Comparison of ENCODE assay signal across 12 mouse cellular contexts in genomic region chr17:45724574-45724921, GRCm38 (mm10). TPM values are rescaled to one million over a fixed set of nuclear protein-coding genes. Genes with fewer than 3 reads are reported as not detected.
DNase-seq lines count a peak whose midpoint lies in the region; ATAC-seq and TF ChIP-seq lines count a peak whose summit lies in the region.
"Had no signal": no experiment of that assay in that cellular context is flagged by ENCODE, and none has a peak within 500 bp of the region (broad histone marks: within the 10 kb centered on the region; RNA-seq: fewer than 3 reads in every experiment).

No protein-coding gene starts in this region.

- no peak for DNase-seq in heart, embryonic 10.5 days (ENCODE audit: low spot score)
- DNase-seq in heart, adult 2 months: no peak
- DNase-seq in G1E (ENCODE audit: low spot score): no peak
- no peak for DNase-seq in retina, embryonic 14.5 days (ENCODE audit: low spot score)
- DNase-seq in spleen, adult 12 weeks (ENCODE audit: low spot score): no peak
- DNase-seq: heart, adult 11 months had no signal

- no peaks in the 10 kb centered on the region for H3K36me3 ChIP-seq in heart, embryonic 10.5 days
- H3K36me3 ChIP-seq in heart, adult 2 months (ENCODE audit: control insufficient read depth, insufficient read depth, low read length): no peaks in the 10 kb centered on the region
- H3K36me3 ChIP-seq in G1E (replicated peaks): peaks cover 68% of the 10 kb centered on the region
- H3K36me3 ChIP-seq in forebrain, embryonic 16.5 days (ENCODE audit: control insufficient read depth, insufficient read depth): no peaks in the 10 kb centered on the region
- H3K36me3 ChIP-seq in limb, embryonic 15.5 days: no peaks in the 10 kb centered on the region
- H3K36me3 ChIP-seq in kidney, embryonic 14.5 days (ENCODE audit: control insufficient read depth, insufficient read depth, low read length): no peaks in the 10 kb centered on the region

- H3K79me2 ChIP-seq in heart, adult 2 months (replicated peaks; ENCODE audit: control insufficient read depth, insufficient read depth, low read length): no peaks in the 10 kb centered on the region

- TF ChIP-seq EP300 in heart, adult 2 months (IDR thresholded peaks at IDR 0.05; ENCODE audit: insufficient read depth, low read depth, low read length): no peak

- peaks cover 50% of the 10 kb centered on the region for H3K4me1 ChIP-seq in heart, embryonic 10.5 days
- peaks cover 1% of the 10 kb centered on the region for H3K4me1 ChIP-seq in heart, adult 2 months (ENCODE audit: control insufficient read depth, insufficient read depth, low read length)
- H3K4me1 ChIP-seq in G1E (ENCODE audit: insufficient read depth, low read depth, low read length): peaks cover 97% of the 10 kb centered on the region
- peaks cover 16% of the 10 kb centered on the region for H3K4me1 ChIP-seq in forebrain, embryonic 16.5 days (replicated peaks; ENCODE audit: control insufficient read depth, insufficient read depth, low read length)
- peaks cover 15% of the 10 kb centered on the region; the same call in 1 of the 2 replicates for H3K4me1 ChIP-seq in limb, embryonic 15.5 days
- H3K4me1 ChIP-seq in kidney, embryonic 14.5 days (ENCODE audit: control insufficient read depth, insufficient read depth, low read length): 0 out of 2 replicates have a peak, but pooled peaks cover 3% of the 10 kb centered on the region

- ATAC-seq in G1E (ENCODE audit: extremely low read depth, insufficient number of reproducible peaks, low FRiP score, poor library complexity, severe bottlenecking): no peak
- no peak; the same call in 1 of the 2 replicates for ATAC-seq in forebrain, embryonic 16.5 days
- ATAC-seq in limb, embryonic 15.5 days (ENCODE audit: insufficient number of reproducible peaks, low FRiP score, low TSS enrichment, low read depth): no peak; the same call in 1 of the 2 replicates
- no peak for ATAC-seq in kidney, embryonic 14.5 days (ENCODE audit: low FRiP score, low TSS enrichment)

- H3K4me3 ChIP-seq in heart, embryonic 10.5 days: no peak overlapping the region
- H3K4me3 ChIP-seq in heart, adult 2 months: no peak overlapping the region
- peak overlapping the region; percentile 72 for H3K4me3 ChIP-seq in G1E (ENCODE audit: low read depth, low read length)
- H3K4me3 ChIP-seq in forebrain, embryonic 16.5 days (replicated peaks; ENCODE audit: low read length): no peak overlapping the region
- H3K4me3 ChIP-seq in limb, embryonic 15.5 days: no peak overlapping the region
- H3K4me3 ChIP-seq in kidney, embryonic 14.5 days (ENCODE audit: low read length): no peak overlapping the region

- intact Hi-C loops in heart, adult 2 months (cut with DNase I): no loop called here

- no peak overlapping the region; the same call in 1 of the 2 replicates for H3K4me2 ChIP-seq in forebrain, embryonic 16.5 days (ENCODE audit: low read length)
- H3K4me2 ChIP-seq in limb, embryonic 15.5 days: no peak overlapping the region
- H3K4me2 ChIP-seq in kidney, embryonic 14.5 days (replicated peaks; ENCODE audit: low read depth, low read length): no peak overlapping the region

- 0 out of 2 replicates have a peak, but pooled peaks cover 2% of the 10 kb centered on the region for H3K27me3 ChIP-seq in heart, embryonic 10.5 days (ENCODE audit: insufficient read depth, poor library complexity, severe bottlenecking)
- H3K27me3 ChIP-seq in heart, adult 2 months (ENCODE audit: control insufficient read depth, insufficient read depth, low read length): no peaks in the 10 kb centered on the region; the same call in 1 of the 2 replicates
- no peaks in the 10 kb centered on the region; the same call in 1 of the 2 replicates for H3K27me3 ChIP-seq in G1E (ENCODE audit: insufficient read depth, low read length)
- H3K27me3 ChIP-seq in forebrain, embryonic 16.5 days (replicated peaks; ENCODE audit: control insufficient read depth, insufficient read depth, low read length): no peaks in the 10 kb centered on the region
- no peaks in the 10 kb centered on the region for H3K27me3 ChIP-seq in limb, embryonic 15.5 days
- no peaks in the 10 kb centered on the region for H3K27me3 ChIP-seq in kidney, embryonic 14.5 days (ENCODE audit: control insufficient read depth, insufficient read depth, low read length)

- no peak for TF ChIP-seq CTCF in heart, adult 2 months (IDR thresholded peaks at IDR 0.05)
- TF ChIP-seq CTCF in G1E (IDR thresholded peaks at IDR 0.05; ENCODE audit: low read depth, low read length): no peak

- H3K27ac ChIP-seq in heart, embryonic 10.5 days: peak overlapping the region; percentile 88; the same call in 1 of the 2 replicates
- H3K27ac ChIP-seq in heart, adult 2 months: no peak overlapping the region
- peak overlapping the region; percentile 96; the same call in 1 of the 2 replicates for H3K27ac ChIP-seq in forebrain, embryonic 16.5 days (ENCODE audit: low read length)
- H3K27ac ChIP-seq in limb, embryonic 15.5 days: peak overlapping the region; percentile 81; the same call in 1 of the 2 replicates
- H3K27ac ChIP-seq in kidney, embryonic 14.5 days (ENCODE audit: low read depth, low read length): no peak overlapping the region
- H3K27ac ChIP-seq: macrophage had no signal

- TF ChIP-seq POLR2A in heart, adult 2 months (IDR thresholded peaks at IDR 0.05; ENCODE audit: insufficient read depth, low read depth, low read length): no peak

- 85% methylated on average over 10 of the region's 10 CpGs for WGBS in heart, embryonic 10.5 days
- WGBS in heart, adult 2 months: 86% methylated on average over 10 of the region's 10 CpGs
- WGBS in forebrain, embryonic 16.5 days: 81% methylated on average over 10 of the region's 10 CpGs
- WGBS in limb, embryonic 15.5 days: 88% methylated on average over 10 of the region's 10 CpGs
- 91% methylated on average over 10 of the region's 10 CpGs for WGBS in kidney, embryonic 14.5 days

- no peaks in the 10 kb centered on the region for H3K9me3 ChIP-seq in heart, embryonic 10.5 days
- no peaks in the 10 kb centered on the region for H3K9me3 ChIP-seq in G1E (replicated peaks)
- H3K9me3 ChIP-seq in forebrain, embryonic 16.5 days (ENCODE audit: control insufficient read depth, low read length): no peaks in the 10 kb centered on the region
- no peaks in the 10 kb centered on the region for H3K9me3 ChIP-seq in limb, embryonic 15.5 days
- no peaks in the 10 kb centered on the region for H3K9me3 ChIP-seq in kidney, embryonic 14.5 days (ENCODE audit: control insufficient read depth, low read length)

- H3K9ac ChIP-seq in heart, adult 2 months (ENCODE audit: low read depth, low read length): no peak overlapping the region
- peak overlapping the region; percentile 89; the same call in 1 of the 2 replicates for H3K9ac ChIP-seq in forebrain, embryonic 16.5 days (replicated peaks; ENCODE audit: low read depth, low read length)
- H3K9ac ChIP-seq in limb, embryonic 15.5 days: no peak overlapping the region
- H3K9ac ChIP-seq in kidney, embryonic 14.5 days (ENCODE audit: low read depth, low read length): no peak overlapping the region

RNA-seq across cellular contexts. Expression of gene 1600014C23Rik, which starts 9.1 kb away (rescaled TPM):
- polyA plus RNA-seq in heart, embryonic 10.5 days (2016; fragmentation: Nextera tagmentation; extraction: Ambion mirVana): 0.62 TPM in 1 of 2 replicates, not detected in the other
- total RNA-seq in heart, adult 2 months (2021): under 1 TPM in 1 of 2 experiments, not detected in 1; 0.66 TPM
- polyA plus RNA-seq in heart, adult 2 months (2012; rRNA removed): 0.88 TPM in 1 of 2 replicates, not detected in the other
- 11.8 TPM in 1 of 2 replicates, not detected in the other for total RNA-seq in G1E (2014; fragmentation: Nextera tagmentation)
- 3.6 and 4.4 TPM in 2 replicates for total RNA-seq in G1E (2017)
- polyA plus RNA-seq in G1E (2012): 2.2 and 2.7 TPM in 2 replicates
- polyA plus RNA-seq in forebrain, embryonic 16.5 days (2015; fragmentation: Nextera tagmentation; extraction: Ambion mirVana): 0.46 TPM in 1 of 2 replicates, not detected in the other
- polyA plus RNA-seq in limb, embryonic 15.5 days (2015; fragmentation: Nextera tagmentation; extraction: Ambion mirVana): 0.63 TPM in 1 of 2 replicates, not detected in the other
- 0.62 TPM in 1 of 2 replicates, not detected in the other for polyA plus RNA-seq in kidney, embryonic 14.5 days (2014; fragmentation: Nextera tagmentation; extraction: Ambion mirVana)
- total RNA-seq: adrenal gland, postnatal 10 days had no signal
- polyA plus RNA-seq: erythroblast, embryonic 14.5 days; macrophage had no signal

RNA-seq across cellular contexts. Expression of gene Tmem63b, which starts 37.8 kb away (rescaled TPM):
- polyA plus RNA-seq in heart, embryonic 10.5 days (2016; fragmentation: Nextera tagmentation; extraction: Ambion mirVana): 42.2 and 43.5 TPM in 2 replicates
- 10 to 100 TPM; 81.8 to 90.1 TPM for total RNA-seq in heart, adult 2 months (2021)
- 122 and 154 TPM in 2 replicates for polyA plus RNA-seq in heart, adult 2 months (2012; rRNA removed)
- total RNA-seq in G1E (2014; fragmentation: Nextera tagmentation) (22.6 and 25.0 TPM in 2 replicates), G1E (2017) (8.7 and 9.9 TPM in 2 replicates)
- 18.6 and 21.6 TPM in 2 replicates for polyA plus RNA-seq in G1E (2012)
- 126 and 140 TPM in 2 replicates for polyA plus RNA-seq in forebrain, embryonic 16.5 days (2015; fragmentation: Nextera tagmentation; extraction: Ambion mirVana)
- polyA plus RNA-seq in limb, embryonic 15.5 days (2015; fragmentation: Nextera tagmentation; extraction: Ambion mirVana): 38.1 and 39.2 TPM in 2 replicates
- polyA plus RNA-seq in kidney, embryonic 14.5 days (2014; fragmentation: Nextera tagmentation; extraction: Ambion mirVana): 23.1 and 28.0 TPM in 2 replicates

RNA-seq across cellular contexts. Expression of gene Mrpl14, which starts 38.4 kb away (rescaled TPM):
- 148 and 163 TPM in 2 replicates for polyA plus RNA-seq in heart, embryonic 10.5 days (2016; fragmentation: Nextera tagmentation; extraction: Ambion mirVana)
- 100 to 1,000 TPM; 149 to 161 TPM for total RNA-seq in heart, adult 2 months (2021)
- 133 and 170 TPM in 2 replicates for polyA plus RNA-seq in heart, adult 2 months (2012; rRNA removed)
- total RNA-seq in G1E (2014; fragmentation: Nextera tagmentation): 36.2 and 36.8 TPM in 2 replicates
- 17.3 and 29.6 TPM in 2 replicates for total RNA-seq in G1E (2017)
- polyA plus RNA-seq in G1E (2012): 237 and 310 TPM in 2 replicates
- 93.4 and 112 TPM in 2 replicates for polyA plus RNA-seq in forebrain, embryonic 16.5 days (2015; fragmentation: Nextera tagmentation; extraction: Ambion mirVana)
- polyA plus RNA-seq in limb, embryonic 15.5 days (2015; fragmentation: Nextera tagmentation; extraction: Ambion mirVana): 142 and 143 TPM in 2 replicates
- 154 and 192 TPM in 2 replicates for polyA plus RNA-seq in kidney, embryonic 14.5 days (2014; fragmentation: Nextera tagmentation; extraction: Ambion mirVana)

Comparison
In these comparisons a context has a peak if more than half of its experiments do, and no peak if none do; other contexts are left out.
1. H3K27ac ChIP-seq: peak in heart, embryonic 10.5 days (single experiment), forebrain, embryonic 16.5 days (single experiment) and limb, embryonic 15.5 days (single experiment); none in heart, adult 2 months (single experiment) and kidney, embryonic 14.5 days (single experiment).